Mouse (Mus musculus): ENCODE results near the gene Atp11a.

The Atp11a gene

GRCm38 (mm10) chr8:12756391-12757157 is at the start of gene Atp11a:
Gene Atp11a (plus strand): TSS chr8:12757014.
- peak; percentile 70 for DNase-seq (ENCODE audit: low spot score)

GRCm38 (mm10) chr8:12711623-12712022 is 45.2 kb upstream of the Atp11a start:
- DNase-seq (ENCODE audit: low spot score) = no peak

- no peak for DNase-seq (ENCODE audit: low spot score)
Measured at GRCm38 (mm10) chr8:12715861-12716585, 40.8 kb upstream of the Atp11a start.

- no peak for DNase-seq (ENCODE audit: low spot score)
Measured at GRCm38 (mm10) chr8:12719091-12719490, 37.7 kb upstream of the Atp11a start.

- DNase-seq (ENCODE audit: low spot score) = no peak
Measured at GRCm38 (mm10) chr8:12728644-12729043, 28.2 kb upstream of the Atp11a start.

- DNase-seq (ENCODE audit: low spot score) = peak; percentile 18
Measured at GRCm38 (mm10) chr8:12730780-12731179, 26.0 kb upstream of the Atp11a start.

GRCm38 (mm10) chr8:12732431-12732830 is 24.4 kb upstream of the Atp11a start:
- no peak for DNase-seq (ENCODE audit: low spot score)

- no peak for DNase-seq (ENCODE audit: low spot score)
Measured at GRCm38 (mm10) chr8:12739113-12739512, 17.7 kb upstream of the Atp11a start.

GRCm38 (mm10) chr8:12743390-12743789 is 13.4 kb upstream of the Atp11a start:
- no peak for DNase-seq (ENCODE audit: low spot score)

GRCm38 (mm10) chr8:12748183-12748582 is 8.6 kb upstream of the Atp11a start:
- no peak for DNase-seq (ENCODE audit: low spot score)

- DNase-seq (ENCODE audit: low spot score) = no peak
Measured at GRCm38 (mm10) chr8:12749116-12749515, 7.7 kb upstream of the Atp11a start.

GRCm38 (mm10) chr8:12753054-12753453 is 3.8 kb upstream of the Atp11a start:
- DNase-seq (ENCODE audit: low spot score) = no peak

GRCm38 (mm10) chr8:12754115-12754514 is 2.7 kb upstream of the Atp11a start:
- no peak for DNase-seq (ENCODE audit: low spot score)

- no peak for DNase-seq (ENCODE audit: low spot score)
Measured at GRCm38 (mm10) chr8:12755312-12755711, 1.5 kb upstream of the Atp11a start.

- no peak for DNase-seq (ENCODE audit: low spot score)
Measured at GRCm38 (mm10) chr8:12755826-12756225, 988 bp upstream of the Atp11a start.

GRCm38 (mm10) chr8:12757231-12757940 is 572 bp downstream of the Atp11a start:
- no peak for DNase-seq (ENCODE audit: low spot score)

- DNase-seq (ENCODE audit: low spot score) = no peak
Measured at GRCm38 (mm10) chr8:12759963-12760362, 3.1 kb downstream of the Atp11a start.

- no peak for DNase-seq (ENCODE audit: low spot score)
Measured at GRCm38 (mm10) chr8:12761873-12762272, 5.1 kb downstream of the Atp11a start.

GRCm38 (mm10) chr8:12763565-12764108 is 6.8 kb downstream of the Atp11a start:
- peak; percentile 66 for DNase-seq (ENCODE audit: low spot score)

- DNase-seq (ENCODE audit: low spot score) = peak; percentile 49
Measured at GRCm38 (mm10) chr8:12764971-12765370, 8.2 kb downstream of the Atp11a start.

GRCm38 (mm10) chr8:12767176-12767575 is 10.4 kb downstream of the Atp11a start:
- DNase-seq (ENCODE audit: low spot score) = no peak

GRCm38 (mm10) chr8:12768747-12769146 is 11.9 kb downstream of the Atp11a start:
- DNase-seq (ENCODE audit: low spot score) = no peak

Data from urinary bladder, postnatal 14 days (tissue).